Mouse (Mus musculus): ENCODE data around the gene Prpf40b. TPM values are rescaled to one million over a fixed set of nuclear protein-coding genes. Genes with fewer than 3 reads are reported as not detected.

Prpf40b gene
- polyA plus RNA-seq, 1 experiment, result 156 TPM

DNA sequence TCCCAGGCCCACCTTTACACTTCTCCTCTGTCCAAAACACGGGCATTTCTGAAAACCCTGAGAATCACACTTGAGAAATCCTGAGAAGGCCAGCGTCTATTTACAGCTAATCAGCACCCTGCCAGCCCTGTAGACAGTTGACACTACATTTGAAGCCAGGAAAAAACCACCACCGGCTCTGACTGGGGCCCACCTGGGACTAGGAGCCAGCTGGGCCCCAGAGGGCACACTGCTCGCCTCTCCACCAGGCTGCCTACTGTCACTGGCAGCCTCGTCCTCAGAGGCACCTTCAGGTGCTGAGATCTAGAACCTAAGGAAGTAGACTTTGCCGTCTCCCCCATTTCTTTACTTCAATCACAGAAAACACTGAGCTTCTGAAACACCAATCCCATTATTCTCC is 60.8 kb downstream of the Prpf40b start:
- TF ChIP-seq CTCF (IDR thresholded peaks at IDR 0.05; ENCODE audit: extremely low read depth, insufficient read depth, low read length) (no peak), POLR2A (IDR thresholded peaks at IDR 0.05; ENCODE audit: extremely low read depth, insufficient read depth, low read length) (no peak)

DNA sequence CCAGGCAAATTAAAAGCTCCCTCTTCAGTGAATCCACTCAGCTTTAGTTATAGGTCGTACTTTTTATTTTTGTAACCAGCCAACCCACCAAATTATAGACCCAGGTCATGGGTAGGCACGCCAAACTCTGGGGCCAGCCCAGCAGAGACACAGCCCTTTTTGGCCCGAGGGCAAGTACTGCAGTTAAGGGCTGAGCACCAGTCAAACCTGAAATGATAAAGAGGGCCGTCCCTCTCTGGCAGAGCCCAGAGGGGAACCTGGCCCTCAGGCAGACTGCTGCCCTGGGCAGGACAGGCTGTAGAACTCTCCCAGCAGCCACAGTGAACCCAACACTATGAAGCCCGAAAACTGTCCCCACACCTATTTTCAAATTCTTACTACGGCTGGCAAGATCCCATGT is 61.6 kb downstream of the Prpf40b start:
- Histone ChIP-seq H3K27ac (ENCODE audit: insufficient read depth, low read length) (no peak overlapping the region), H3K4me3 (ENCODE audit: insufficient read depth, low read length) (no peak overlapping the region), H3K4me1 (ENCODE audit: control insufficient read depth, insufficient read depth, low read length) (no peaks in the 10 kb centered on the region)
- TF ChIP-seq POLR2A (IDR thresholded peaks at IDR 0.05; ENCODE audit: extremely low read depth, insufficient read depth, low read length) (no peak), CTCF (IDR thresholded peaks at IDR 0.05; ENCODE audit: extremely low read depth, insufficient read depth, low read length) (no peak)

More for the DNA sequence above, 60.8 kb downstream of the Prpf40b start:
- H3K4me1 ChIP-seq (ENCODE audit: control insufficient read depth, insufficient read depth, low read length), result no peaks in the 10 kb centered on the region
- no peak overlapping the region for H3K27ac ChIP-seq (ENCODE audit: insufficient read depth, low read length)
- H3K4me3 ChIP-seq (ENCODE audit: insufficient read depth, low read length), result no peak overlapping the region

DNA sequence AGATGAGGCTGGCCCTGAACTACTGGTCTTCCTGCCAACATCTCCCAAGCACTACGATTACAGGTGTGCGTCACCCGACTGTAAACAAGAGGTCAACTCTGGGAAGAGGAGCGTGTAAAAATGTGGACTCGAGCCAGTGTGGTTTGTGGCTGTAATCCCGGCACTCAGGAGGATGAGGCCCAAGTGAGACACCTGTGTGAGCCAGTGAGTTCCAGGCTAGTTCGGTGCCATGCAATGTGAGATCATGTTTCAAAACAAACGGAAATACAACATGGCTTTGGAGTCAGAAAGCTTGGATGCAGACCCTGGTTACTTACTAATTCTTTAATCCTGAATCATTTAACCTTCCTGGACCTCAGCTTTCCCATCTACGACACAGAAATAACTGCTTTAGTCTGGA is 64.1 kb downstream of the Prpf40b start:
- Histone ChIP-seq H3K27ac (ENCODE audit: insufficient read depth, low read length) (no peak overlapping the region), H3K4me1 (ENCODE audit: control insufficient read depth, insufficient read depth, low read length) (no peaks in the 10 kb centered on the region), H3K4me3 (ENCODE audit: insufficient read depth, low read length) (no peak overlapping the region)
- TF ChIP-seq CTCF (IDR thresholded peaks at IDR 0.05; ENCODE audit: extremely low read depth, insufficient read depth, low read length), result no peak
- TF ChIP-seq POLR2A (IDR thresholded peaks at IDR 0.05; ENCODE audit: extremely low read depth, insufficient read depth, low read length), result no peak

DNA sequence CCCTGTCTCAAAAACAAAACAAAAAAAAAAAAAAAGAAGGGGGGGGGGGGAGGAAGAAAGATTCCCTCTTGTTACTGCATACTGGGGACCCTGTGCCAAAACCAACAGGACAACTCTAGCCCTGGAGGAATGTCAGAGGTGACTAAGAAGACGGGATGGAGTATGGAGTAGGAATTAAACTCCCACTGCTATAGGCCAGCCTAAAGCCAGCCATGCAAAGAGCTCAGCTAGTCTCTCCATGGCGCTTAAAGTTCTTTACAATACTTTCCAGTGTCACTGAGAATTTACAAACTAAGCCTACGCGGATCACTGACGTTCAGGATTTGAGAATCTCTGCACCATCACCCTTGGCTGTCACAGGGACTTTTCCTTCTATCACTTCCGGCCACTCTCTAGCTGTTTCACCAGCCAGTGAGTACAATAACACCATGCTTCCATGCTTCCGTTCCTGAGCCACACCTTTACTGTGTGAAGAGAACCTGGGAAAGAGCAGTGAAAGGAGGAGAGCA is 69.2 kb downstream of the Prpf40b start:
- H3K27ac ChIP-seq (ENCODE audit: insufficient read depth, low read length), result no peak overlapping the region
- H3K4me1 ChIP-seq (ENCODE audit: control insufficient read depth, insufficient read depth, low read length), result peaks cover 2% of the 10 kb centered on the region; the same call in 1 of the 2 replicates
- no peak overlapping the region for H3K4me3 ChIP-seq (ENCODE audit: insufficient read depth, low read length)
- no peak for TF ChIP-seq CTCF (IDR thresholded peaks at IDR 0.05; ENCODE audit: extremely low read depth, insufficient read depth, low read length)
- no peak for TF ChIP-seq POLR2A (IDR thresholded peaks at IDR 0.05; ENCODE audit: extremely low read depth, insufficient read depth, low read length)

DNA sequence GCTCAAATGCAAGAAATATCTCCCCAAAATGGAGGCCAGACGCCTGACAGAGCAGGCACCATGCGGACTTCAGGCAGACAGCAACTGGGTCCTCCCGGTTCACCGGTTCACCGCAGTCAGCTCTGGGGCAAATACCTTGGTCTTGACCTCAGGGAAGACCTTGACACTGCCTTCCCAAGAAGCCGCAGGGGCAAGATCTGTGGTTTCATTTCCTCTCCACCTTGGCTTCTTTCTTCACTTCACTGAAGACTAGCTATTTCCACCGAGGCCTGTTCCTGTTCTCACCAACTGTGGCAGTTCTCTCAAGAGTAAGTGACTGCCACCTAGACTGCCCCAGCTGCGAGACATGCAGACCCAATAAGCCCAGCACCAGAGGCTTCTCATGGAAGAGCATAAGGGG is 70.0 kb downstream of the Prpf40b start:
- no peak for TF ChIP-seq POLR2A (IDR thresholded peaks at IDR 0.05; ENCODE audit: extremely low read depth, insufficient read depth, low read length)
- no peak for TF ChIP-seq CTCF (IDR thresholded peaks at IDR 0.05; ENCODE audit: extremely low read depth, insufficient read depth, low read length)
- H3K27ac ChIP-seq (ENCODE audit: insufficient read depth, low read length), result no peak overlapping the region
- H3K4me1 ChIP-seq (ENCODE audit: control insufficient read depth, insufficient read depth, low read length), result peaks cover 2% of the 10 kb centered on the region; the same call in 1 of the 2 replicates
- no peak overlapping the region for H3K4me3 ChIP-seq (ENCODE audit: insufficient read depth, low read length)

Other genes starting within 250 kb of the Prpf40b start
- 3.1 and 3.2 TPM in 2 replicates for gene Prph, start 239.9 kb upstream of the Prpf40b start, polyA plus RNA-seq (2012; rRNA removed)
- 0.76 and 1.1 TPM in 2 replicates for gene Troap, start 220.5 kb upstream of the Prpf40b start, polyA plus RNA-seq (2012; rRNA removed)
- gene C1ql4, start 207.3 kb upstream of the Prpf40b start, polyA plus RNA-seq (2012; rRNA removed), result not detected in 2 replicates
- 0.06 TPM in 2 replicates for gene Dnajc22, start 201.9 kb upstream of the Prpf40b start, polyA plus RNA-seq (2012; rRNA removed)
- gene Spats2, start 169.2 kb upstream of the Prpf40b start, polyA plus RNA-seq (2012; rRNA removed), result 25.8 and 27.4 TPM in 2 replicates
- 180 and 182 TPM in 2 replicates for gene Kcnh3, start 70.2 kb upstream of the Prpf40b start, polyA plus RNA-seq (2012; rRNA removed)
- 109 and 112 TPM in 2 replicates for gene Mcrs1, start 43.1 kb upstream of the Prpf40b start, polyA plus RNA-seq (2012; rRNA removed)
- gene Fam186b, start 801 bp downstream of the Prpf40b start, polyA plus RNA-seq (2012; rRNA removed), result 0.69 and 1.1 TPM in 2 replicates
- 13.7 and 15.4 TPM in 2 replicates for gene Fmnl3, start 75.4 kb downstream of the Prpf40b start, polyA plus RNA-seq (2012; rRNA removed)
- 369 and 399 TPM in 2 replicates for gene Tmbim6, start 97.8 kb downstream of the Prpf40b start, polyA plus RNA-seq (2012; rRNA removed)
- 11.9 TPM in 2 replicates for gene Nckap5l, start 162.7 kb downstream of the Prpf40b start, polyA plus RNA-seq (2012; rRNA removed)
- gene Bcdin3d, start 179.6 kb downstream of the Prpf40b start, polyA plus RNA-seq (2012; rRNA removed), result 5.1 and 5.3 TPM in 2 replicates
- 162 and 172 TPM in 2 replicates for gene Faim2, start 233.1 kb downstream of the Prpf40b start, polyA plus RNA-seq (2012; rRNA removed)

Data from cortical plate, adult 2 months (tissue).